Mouse (Mus musculus) gastrocnemius, adult 2 months (tissue): ENCODE results near the gene Scn2a. TPM values are rescaled to one million over a fixed set of nuclear protein-coding genes. Genes with fewer than 3 reads are reported as not detected.
A peak's percentile ranks its signal among the peaks of the same experiment; 100 is the strongest.

Source experiments
- DNase-seq: peaks from one replicate; pipeline ENCODE4 v3.0.0; 2022
- H3K27ac ChIP-seq: fragments of 200-600 bp; 2 replicates; pipeline ENCODE4 v1.8.1; 2022; ENCODE audit warnings: mild to moderate bottlenecking
- H3K4me3 ChIP-seq: fragments of 200-600 bp; 2 replicates; pipeline ENCODE4 v1.8.1; 2022; ENCODE audit warnings: mild to moderate bottlenecking, moderate library complexity
- CTCF ChIP-seq: fragments of 200-600 bp; IDR thresholded peaks from 2 replicates; pipeline ENCODE4 v1.8.1; 2022; ENCODE audit warnings: antibody characterized with exemption, mild to moderate bottlenecking, moderate library complexity
- intact Hi-C: fragments of 180-260 bp; cut with DNase I; formaldehyde crosslinking; loops from one replicate; pipeline ENCODE4 v1.15.1; 2025
- long read RNA-seq, 2 experiments: library from polyadenylated mRNA; stranded (forward); transcript quantifications; one replicate each; pipeline ENCODE4 v2.0.0; 2021
- total RNA-seq, 2 experiments: library from RNA; stranded (reverse); gene quantifications; 2 replicates each; pipeline ENCODE4 v1.2.3; 2021

The Scn2a gene
- under 1 TPM; 0.26 to 0.95 TPM for total RNA-seq
- long read RNA-seq, experiment 1 = 0 reads
- long read RNA-seq, experiment 2, partial matches to known transcripts = 0 of 1 reads
- long read RNA-seq, experiment 2, other reads (novel, unspliced or antisense) = 1 of 1 reads

DNA sequence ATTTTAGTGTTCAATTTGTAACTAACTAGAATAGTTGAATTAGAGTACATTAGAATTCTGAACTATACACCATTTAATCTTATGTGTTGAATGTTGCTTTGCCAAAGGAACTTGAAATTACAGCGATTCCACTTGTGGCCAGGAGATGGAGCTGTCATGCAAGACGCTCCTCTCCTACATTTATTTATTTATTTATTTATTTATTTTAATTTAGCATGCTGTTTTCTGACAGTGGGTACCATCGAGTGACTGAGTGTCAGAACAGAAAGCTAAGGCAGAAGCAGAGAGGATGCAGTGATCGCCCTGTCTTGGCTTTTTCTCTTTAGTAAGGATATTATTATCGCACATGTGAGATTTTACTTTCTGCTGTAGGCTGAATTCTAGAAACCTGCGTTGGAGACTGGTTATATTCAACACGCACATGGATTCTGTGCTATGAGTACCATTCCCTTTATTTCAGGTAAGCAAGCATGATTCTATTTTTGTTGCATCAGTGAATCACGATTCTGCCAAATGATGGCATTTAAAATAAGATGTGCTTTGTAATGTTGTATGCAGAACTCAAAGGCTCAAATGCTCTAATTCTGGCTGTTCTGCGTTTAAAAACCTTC, at the start of gene Scn2a:
Gene Scn2a (plus strand): TSS at position 216 of the 611 bp plus-strand sequence.
- DNase-seq = no peak
- Histone ChIP-seq H3K27ac (no peak within 1 kb of the TSS), H3K4me3 (no peak within 1 kb of the TSS)
- peak; percentile 64 for TF ChIP-seq CTCF
- intact Hi-C loops = no loop called here

DNA sequence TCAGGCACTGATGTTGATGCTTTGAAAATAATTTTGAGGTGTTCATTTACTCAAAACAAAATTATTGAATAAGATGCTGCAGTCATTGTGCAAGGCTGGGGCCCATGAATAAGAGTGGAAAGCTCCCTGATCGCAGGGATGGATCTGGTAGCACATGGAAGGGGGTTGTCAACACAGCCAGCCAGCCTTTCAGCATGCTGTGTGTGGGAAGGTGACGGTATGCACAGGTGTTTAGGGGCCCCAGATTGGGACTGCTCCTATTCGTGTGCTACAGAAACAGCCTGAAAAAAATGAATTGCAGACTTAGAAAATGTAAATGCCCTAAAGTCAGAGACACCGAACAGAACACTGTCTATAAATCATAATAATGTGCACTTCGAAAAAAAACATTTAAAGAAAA, 32.9 kb upstream of the Scn2a start:
- intact Hi-C loops = no loop called here
- H3K4me3 ChIP-seq = no peak overlapping the region
- TF ChIP-seq CTCF = no peak
- no peak for DNase-seq
- H3K27ac ChIP-seq = no peak overlapping the region

DNA sequence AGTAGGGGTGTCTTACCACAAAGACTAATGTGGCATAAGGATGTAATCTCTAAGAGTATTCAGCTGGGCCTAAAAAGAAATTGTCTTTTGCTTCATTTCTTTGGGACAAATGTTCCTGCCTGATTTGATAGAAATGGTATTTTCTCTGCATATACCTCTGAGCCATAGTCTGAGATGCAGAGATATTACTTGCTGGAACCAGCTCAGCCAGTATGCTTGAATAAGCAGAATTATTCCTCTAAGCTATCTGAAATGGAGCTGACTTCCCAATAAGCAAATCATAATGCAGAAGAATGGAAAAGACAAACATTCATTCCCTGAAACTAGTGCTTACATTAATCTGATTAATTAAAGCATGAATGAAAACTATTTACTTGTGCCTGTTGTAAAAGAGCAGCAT, 12.8 kb upstream of the Scn2a start:
- no peak for TF ChIP-seq CTCF
- intact Hi-C loops = no loop called here
- Histone ChIP-seq H3K27ac (no peak overlapping the region), H3K4me3 (no peak overlapping the region)
- no peak for DNase-seq

DNA sequence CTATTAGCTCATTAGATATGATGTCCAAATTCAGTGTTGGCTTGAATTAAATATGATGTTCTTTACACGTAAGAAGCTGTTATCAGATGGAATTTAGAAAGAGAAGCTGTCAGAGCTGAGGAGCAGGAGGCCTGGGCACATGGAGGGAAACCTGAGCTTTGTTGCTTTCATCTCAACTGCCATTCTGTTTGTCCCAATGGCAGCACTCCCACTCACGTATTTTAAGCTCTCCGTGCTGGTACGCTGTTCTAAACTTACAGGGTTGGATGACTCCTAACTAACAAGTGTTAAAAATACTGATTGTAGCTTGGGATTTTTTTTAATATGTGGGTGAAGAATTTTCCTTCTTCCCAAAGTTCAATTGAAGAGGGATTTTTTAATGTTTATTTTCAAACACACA, 8.7 kb upstream of the Scn2a start:
- DNase-seq = no peak
- intact Hi-C loops = no loop called here
- TF ChIP-seq CTCF = no peak
- Histone ChIP-seq H3K27ac (no peak overlapping the region), H3K4me3 (no peak overlapping the region)

DNA sequence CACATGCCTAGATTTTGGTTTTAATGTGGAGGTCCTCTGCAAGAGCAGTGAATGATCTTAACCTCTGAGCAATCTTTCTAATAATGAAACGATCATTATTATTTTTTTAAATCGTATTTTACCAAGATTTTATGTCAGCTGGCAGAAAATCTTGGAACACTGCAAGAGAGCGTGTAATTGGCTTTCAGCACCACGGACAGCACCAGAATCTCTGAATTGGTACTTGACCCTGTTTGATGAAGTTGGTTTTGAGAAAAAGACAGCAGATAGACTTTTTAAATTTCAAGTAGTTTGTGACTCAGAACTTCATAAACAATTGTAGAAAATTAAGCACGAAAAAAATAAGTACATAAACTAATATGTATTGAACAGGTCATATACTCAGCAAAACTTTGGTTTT, 790 bp upstream of the Scn2a start:
- no peak for TF ChIP-seq CTCF
- no peak for DNase-seq
- intact Hi-C loops = no loop called here

DNA sequence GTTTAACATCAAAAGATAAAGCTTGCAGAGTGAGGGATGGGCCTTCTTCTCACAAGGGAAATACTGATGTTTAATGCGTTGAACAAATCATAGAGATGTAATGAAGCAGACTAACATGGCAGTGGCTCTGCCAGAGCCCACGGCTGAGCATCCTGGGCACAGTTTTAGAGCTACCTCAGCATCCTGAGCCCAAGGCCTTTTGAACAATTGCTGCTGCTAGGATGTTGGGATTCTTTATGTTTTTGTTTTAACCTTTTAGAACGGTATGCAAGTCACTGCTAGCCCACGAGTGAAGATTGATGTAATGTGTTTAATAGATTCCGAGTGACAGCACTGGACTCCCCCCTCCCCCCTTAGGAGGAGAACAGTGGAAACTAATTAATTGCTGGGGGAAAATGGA, 683 bp downstream of the Scn2a start:
- no peak for DNase-seq
- Histone ChIP-seq H3K27ac (no peak overlapping the region), H3K4me3 (no peak overlapping the region)
- intact Hi-C loops = no loop called here
- no peak for TF ChIP-seq CTCF

More for the DNA sequence above, 790 bp upstream of the Scn2a start:
- Histone ChIP-seq H3K4me3 (no peak overlapping the region), H3K27ac (no peak overlapping the region)

DNA sequence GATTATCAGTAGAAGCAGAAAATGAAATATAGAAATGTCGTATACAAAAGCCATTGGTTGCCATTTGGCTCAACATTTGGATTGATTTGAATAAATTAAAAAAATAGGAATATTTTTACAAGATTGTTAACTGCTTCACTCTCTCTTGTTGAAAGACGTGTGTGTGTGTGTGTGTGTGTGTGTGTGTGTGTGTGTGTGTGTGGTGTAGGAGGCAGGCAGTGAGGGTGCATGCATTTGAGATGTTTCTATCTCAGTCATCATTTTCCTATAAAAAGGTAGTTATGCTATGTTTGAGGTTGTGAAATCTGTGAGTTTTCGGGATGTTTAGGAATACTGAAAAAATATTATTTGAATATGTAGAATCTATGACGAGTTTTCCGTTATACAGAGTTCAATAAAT, 1.3 kb downstream of the Scn2a start:
- intact Hi-C loops = no loop called here

DNA sequence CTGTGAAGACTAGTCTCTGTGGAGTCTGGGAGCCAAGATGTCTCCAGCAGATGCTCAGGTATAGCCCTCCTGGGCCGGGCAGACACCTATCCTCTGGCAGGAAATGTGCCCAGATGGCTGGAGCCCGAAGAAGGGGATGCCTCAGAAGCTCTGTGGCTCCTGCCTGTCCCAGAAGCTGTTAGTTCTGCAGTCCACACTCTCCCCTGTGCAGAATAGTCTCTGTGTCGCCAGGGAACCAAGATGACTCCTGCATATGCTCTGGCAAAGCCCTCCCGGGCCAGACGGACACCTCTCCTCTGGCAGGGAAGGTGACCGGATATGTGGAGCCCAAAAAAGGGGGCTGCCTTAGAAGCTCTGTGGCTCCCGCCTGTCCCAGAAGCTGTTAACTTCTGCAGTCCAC, 32.1 kb downstream of the Scn2a start:
- no peak for DNase-seq
- Histone ChIP-seq H3K27ac (no peak overlapping the region), H3K4me3 (no peak overlapping the region)
- intact Hi-C loops = no loop called here
- TF ChIP-seq CTCF = no peak

More for the DNA sequence above, 1.3 kb downstream of the Scn2a start:
- Histone ChIP-seq H3K4me3 (no peak overlapping the region), H3K27ac (no peak overlapping the region)
- DNase-seq = no peak
- TF ChIP-seq CTCF = no peak

DNA sequence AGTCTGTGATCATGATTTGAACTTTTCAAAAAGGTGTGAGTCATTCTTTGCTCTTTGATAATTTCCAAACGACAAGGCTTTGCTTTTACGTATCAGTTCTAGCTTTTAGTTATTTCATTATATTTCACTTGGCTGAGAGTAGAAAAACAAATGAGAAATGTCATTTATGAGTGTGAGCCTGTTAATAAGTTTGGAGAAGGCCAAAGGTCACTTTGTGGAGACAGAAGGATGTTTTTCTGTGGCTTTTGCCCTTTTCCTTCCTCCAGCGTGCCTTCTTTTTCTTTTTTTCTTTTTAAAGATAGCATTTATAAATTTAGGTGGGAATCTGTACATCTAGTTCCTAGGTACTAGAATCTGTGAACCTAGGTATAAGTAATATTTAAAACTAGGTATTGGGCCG, 36.5 kb downstream of the Scn2a start:
- no peak overlapping the region for H3K27ac ChIP-seq
- intact Hi-C loops = no loop called here
- no peak overlapping the region for H3K4me3 ChIP-seq
- no peak for TF ChIP-seq CTCF
- no peak for DNase-seq

DNA sequence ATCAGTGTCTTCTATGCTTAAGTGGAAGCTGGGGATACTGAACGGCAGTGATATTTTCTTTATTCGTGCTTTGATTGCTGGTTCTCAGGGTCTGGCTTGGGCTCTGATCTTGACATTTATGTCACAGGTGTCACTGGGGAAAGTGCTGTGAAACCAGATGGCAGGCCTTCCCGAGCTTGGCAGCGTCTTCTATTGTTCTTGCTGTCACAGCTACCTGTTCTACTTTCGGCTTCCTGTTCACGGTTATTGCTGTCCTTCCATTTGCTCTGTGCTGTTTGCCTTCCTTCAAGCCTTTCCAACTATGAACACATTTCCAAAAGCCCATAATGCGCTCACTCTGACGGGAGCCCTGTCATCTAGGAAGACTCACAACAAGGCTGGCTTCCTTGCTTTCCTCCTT, 37.9 kb downstream of the Scn2a start:
- no peak for TF ChIP-seq CTCF
- intact Hi-C loops = no loop called here
- no peak for DNase-seq
- no peak overlapping the region for H3K4me3 ChIP-seq
- H3K27ac ChIP-seq = no peak overlapping the region

DNA sequence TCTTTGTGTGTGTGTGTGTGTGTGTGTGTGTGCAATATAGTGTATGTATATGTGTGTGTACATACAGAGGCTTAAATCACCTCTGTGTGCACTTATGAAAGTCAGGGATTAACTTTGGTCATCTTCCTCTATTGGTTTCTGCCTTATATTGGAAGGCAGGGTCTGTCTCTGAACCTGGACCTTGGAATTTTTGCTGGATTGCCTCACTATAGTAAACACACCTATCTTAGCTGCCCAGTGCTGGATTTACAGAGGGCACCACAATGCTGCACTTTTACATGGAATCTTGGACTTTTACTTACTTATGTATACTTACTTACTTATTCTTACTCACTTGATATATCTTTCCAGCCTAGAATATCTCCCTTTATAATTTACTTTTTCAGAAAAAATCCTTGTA, 43.3 kb downstream of the Scn2a start:
- intact Hi-C loops = loop anchor here (10.0 kb wide), 1 partner anchor 269 kb away; no protein-coding TSS in a partner anchor
- Histone ChIP-seq H3K4me3 (no peak overlapping the region), H3K27ac (no peak overlapping the region)
- TF ChIP-seq CTCF = no peak
- no peak for DNase-seq

DNA sequence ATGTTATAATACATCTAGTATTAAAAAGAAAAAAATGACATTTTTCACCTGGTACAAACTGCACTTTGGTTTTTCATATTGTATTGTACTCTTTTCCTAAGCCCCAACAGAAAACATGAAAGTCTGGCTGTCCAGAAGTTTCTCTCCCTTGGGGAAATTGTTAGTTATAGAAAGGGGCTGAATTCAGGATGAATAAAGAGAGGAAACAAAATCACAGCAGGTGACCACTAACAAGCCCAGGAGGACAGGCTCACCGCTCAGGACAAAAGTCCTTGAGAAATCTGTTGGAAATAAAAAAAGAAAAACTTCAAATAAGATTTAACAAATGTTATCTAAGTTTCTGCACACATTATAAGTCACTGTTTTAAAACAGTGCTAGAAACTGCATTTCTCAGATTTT, 43.9 kb downstream of the Scn2a start:
- no peak for TF ChIP-seq CTCF
- no peak for DNase-seq
- intact Hi-C loops = loop anchor here (10.0 kb wide), 1 partner anchor 270 kb away; no protein-coding TSS in a partner anchor
- Histone ChIP-seq H3K27ac (no peak overlapping the region), H3K4me3 (no peak overlapping the region)

DNA sequence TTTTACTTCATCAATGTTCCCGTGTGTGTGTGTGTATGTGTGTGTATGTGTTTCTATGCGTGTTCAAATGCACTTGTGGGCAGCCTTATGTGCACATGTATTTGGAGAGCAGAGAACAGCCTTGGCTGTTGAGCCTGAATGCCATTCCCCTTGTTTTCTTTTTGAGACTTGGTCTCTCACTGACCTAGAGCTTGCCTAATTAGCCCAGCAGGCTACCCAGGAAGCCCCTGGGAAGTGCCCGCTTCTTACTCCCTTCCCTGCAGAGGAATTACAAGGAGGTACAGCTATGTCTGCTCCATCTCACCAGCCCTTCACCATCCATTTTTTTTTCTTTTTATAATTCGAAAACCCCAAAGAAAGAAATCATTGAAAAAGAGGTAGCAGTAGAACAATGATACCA, 44.6 kb downstream of the Scn2a start:
- Histone ChIP-seq H3K27ac (no peak overlapping the region), H3K4me3 (no peak overlapping the region)
- no peak for DNase-seq
- no peak for TF ChIP-seq CTCF
- intact Hi-C loops = loop anchor here (10.0 kb wide), 1 partner anchor 270 kb away; no protein-coding TSS in a partner anchor
